Mouse (Mus musculus): ENCODE measurements around the gene Palld. TPM values are rescaled to one million over a fixed set of nuclear protein-coding genes. Genes with fewer than 3 reads are reported as not detected.

Palld gene
- polyA plus RNA-seq, 1 experiment: 13.4 TPM

- no peak for DNase-seq (ENCODE audit: low read depth in 1 of 2, low spot score in 2 of 2)
Observed at GRCm38 (mm10) chr8:61773595-61774088, 128.8 kb downstream of the Palld start.

GRCm38 (mm10) chr8:61771328-61771727 lies 131.2 kb downstream of the Palld start:
- no peak overlapping the region for H3K4me3 ChIP-seq (ENCODE audit: extremely low read depth, insufficient read depth, insufficient read length)
- no peaks in the 10 kb centered on the region for H3K4me1 ChIP-seq (ENCODE audit: control insufficient read depth, insufficient read depth, insufficient read length)
- no peak for DNase-seq (ENCODE audit: low read depth in 1 of 2, low spot score in 2 of 2)
- TF ChIP-seq CTCF (IDR thresholded peaks at IDR 0.05; ENCODE audit: extremely low read depth, insufficient read depth, insufficient read length, insufficient replicate concordance): no peak
- TF ChIP-seq POLR2A (IDR thresholded peaks at IDR 0.05; ENCODE audit: low read depth, low read length): no peak
- 68% methylated on average over 3 of the region's 3 CpGs for WGBS
- no peak overlapping the region for H3K27ac ChIP-seq (ENCODE audit: insufficient read depth, low read length)
- no peaks in the 10 kb centered on the region for H3K27me3 ChIP-seq (ENCODE audit: control insufficient read depth, insufficient read depth, low read length)
- H3K36me3 ChIP-seq (ENCODE audit: control insufficient read depth, insufficient read depth, low read length): no peaks in the 10 kb centered on the region

More at GRCm38 (mm10) chr8:61773595-61774088, 128.8 kb downstream of the Palld start:
- 84% methylated on average over 4 of the region's 4 CpGs for WGBS
- Histone ChIP-seq H3K4me1 (ENCODE audit: control insufficient read depth, insufficient read depth, insufficient read length) (no peaks in the 10 kb centered on the region), H3K27ac (ENCODE audit: insufficient read depth, low read length) (no peak overlapping the region), H3K27me3 (ENCODE audit: control insufficient read depth, insufficient read depth, low read length) (no peaks in the 10 kb centered on the region), H3K36me3 (ENCODE audit: control insufficient read depth, insufficient read depth, low read length) (no peaks in the 10 kb centered on the region), H3K4me3 (ENCODE audit: extremely low read depth, insufficient read depth, insufficient read length) (no peak overlapping the region)
- TF ChIP-seq CTCF (IDR thresholded peaks at IDR 0.05; ENCODE audit: extremely low read depth, insufficient read depth, insufficient read length, insufficient replicate concordance) (no peak), POLR2A (IDR thresholded peaks at IDR 0.05; ENCODE audit: low read depth, low read length) (no peak)

- no peaks in the 10 kb centered on the region for H3K36me3 ChIP-seq (ENCODE audit: control insufficient read depth, insufficient read depth, low read length)
- WGBS: 76% methylated on average over 5 of the region's 5 CpGs
Observed at GRCm38 (mm10) chr8:61769340-61769879, 133.1 kb downstream of the Palld start.

GRCm38 (mm10) chr8:61760190-61760578 lies 142.3 kb downstream of the Palld start:
- no peak for DNase-seq (ENCODE audit: low read depth in 1 of 2, low spot score in 2 of 2)
- Histone ChIP-seq H3K36me3 (ENCODE audit: control insufficient read depth, insufficient read depth, low read length) (no peaks in the 10 kb centered on the region), H3K27me3 (ENCODE audit: control insufficient read depth, insufficient read depth, low read length) (no peaks in the 10 kb centered on the region), H3K4me1 (ENCODE audit: control insufficient read depth, insufficient read depth, insufficient read length) (no peaks in the 10 kb centered on the region), H3K4me3 (ENCODE audit: extremely low read depth, insufficient read depth, insufficient read length) (no peak overlapping the region), H3K27ac (ENCODE audit: insufficient read depth, low read length) (no peak overlapping the region)
- no peak for TF ChIP-seq CTCF (IDR thresholded peaks at IDR 0.05; ENCODE audit: extremely low read depth, insufficient read depth, insufficient read length, insufficient replicate concordance)
- 36% methylated on average over 8 of the region's 8 CpGs for WGBS

More at GRCm38 (mm10) chr8:61769340-61769879, 133.1 kb downstream of the Palld start:
- Histone ChIP-seq H3K27ac (ENCODE audit: insufficient read depth, low read length) (no peak overlapping the region), H3K4me3 (ENCODE audit: extremely low read depth, insufficient read depth, insufficient read length) (no peak overlapping the region), H3K4me1 (ENCODE audit: control insufficient read depth, insufficient read depth, insufficient read length) (no peaks in the 10 kb centered on the region), H3K27me3 (ENCODE audit: control insufficient read depth, insufficient read depth, low read length) (no peaks in the 10 kb centered on the region)
- no peak for DNase-seq (ENCODE audit: low read depth in 1 of 2, low spot score in 2 of 2)
- TF ChIP-seq CTCF (IDR thresholded peaks at IDR 0.05; ENCODE audit: extremely low read depth, insufficient read depth, insufficient read length, insufficient replicate concordance) (no peak), POLR2A (IDR thresholded peaks at IDR 0.05; ENCODE audit: low read depth, low read length) (no peak)

GRCm38 (mm10) chr8:61759327-61760189 lies 142.9 kb downstream of the Palld start:
- H3K27ac ChIP-seq (ENCODE audit: insufficient read depth, low read length): no peak overlapping the region
- TF ChIP-seq POLR2A (IDR thresholded peaks at IDR 0.05; ENCODE audit: low read depth, low read length) (no peak), CTCF (IDR thresholded peaks at IDR 0.05; ENCODE audit: extremely low read depth, insufficient read depth, insufficient read length, insufficient replicate concordance) (no peak)
- H3K27me3 ChIP-seq (ENCODE audit: control insufficient read depth, insufficient read depth, low read length): no peaks in the 10 kb centered on the region
- no peak overlapping the region for H3K4me3 ChIP-seq (ENCODE audit: extremely low read depth, insufficient read depth, insufficient read length)
- WGBS: 8% methylated on average over 44 of the region's 44 CpGs
- H3K36me3 ChIP-seq (ENCODE audit: control insufficient read depth, insufficient read depth, low read length): no peaks in the 10 kb centered on the region
- H3K4me1 ChIP-seq (ENCODE audit: control insufficient read depth, insufficient read depth, insufficient read length): no peaks in the 10 kb centered on the region
- no peak for DNase-seq (ENCODE audit: low read depth in 1 of 2, low spot score in 2 of 2)

- Histone ChIP-seq H3K36me3 (ENCODE audit: control insufficient read depth, insufficient read depth, low read length) (no peaks in the 10 kb centered on the region), H3K4me1 (ENCODE audit: control insufficient read depth, insufficient read depth, insufficient read length) (no peaks in the 10 kb centered on the region), H3K4me3 (ENCODE audit: extremely low read depth, insufficient read depth, insufficient read length) (no peak overlapping the region), H3K27ac (ENCODE audit: insufficient read depth, low read length) (no peak overlapping the region), H3K27me3 (ENCODE audit: control insufficient read depth, insufficient read depth, low read length) (no peaks in the 10 kb centered on the region)
- no peak for DNase-seq (ENCODE audit: low read depth in 1 of 2, low spot score in 2 of 2)
- WGBS: 78% methylated on average over 8 of the region's 8 CpGs
- TF ChIP-seq CTCF (IDR thresholded peaks at IDR 0.05; ENCODE audit: extremely low read depth, insufficient read depth, insufficient read length, insufficient replicate concordance): no peak
- TF ChIP-seq POLR2A (IDR thresholded peaks at IDR 0.05; ENCODE audit: low read depth, low read length): no peak
Observed at GRCm38 (mm10) chr8:61758686-61759326, 143.7 kb downstream of the Palld start.

All from spleen, adult 2 months (tissue).